Comparison of ENCODE assay signal across 15 mouse cellular contexts in genomic region chr1:111699030-111699732, GRCm38 (mm10).
DNase-seq lines count a peak whose midpoint lies in the region; ATAC-seq and TF ChIP-seq lines count a peak whose summit lies in the region.
"Had no signal": no experiment of that assay in that cellular context is flagged by ENCODE, and none has a peak within 500 bp of the region (broad histone marks: within the 10 kb centered on the region; RNA-seq: fewer than 3 reads in every experiment).

No protein-coding gene starts in this region.

- no peak overlapping the region for H3K4me2 ChIP-seq in forebrain, embryonic 11.5 days (ENCODE audit: low read depth, low read length, severe bottlenecking)
- H3K4me2 ChIP-seq in forebrain, postnatal 0 days (ENCODE audit: low read depth) = no peak overlapping the region
- H3K4me2 ChIP-seq in midbrain, embryonic 12.5 days (replicated peaks) = no peak overlapping the region
- H3K4me2 ChIP-seq in midbrain, embryonic 14.5 days (ENCODE audit: low read length) = no peak overlapping the region
- H3K4me2 ChIP-seq in forebrain, embryonic 15.5 days (replicated peaks) = no peak overlapping the region
- H3K4me2 ChIP-seq: limb, embryonic 13.5 days had no signal

- no peaks in the 10 kb centered on the region for H3K4me1 ChIP-seq in forebrain, embryonic 11.5 days (replicated peaks; ENCODE audit: control insufficient read depth, insufficient read depth, low read length)
- H3K4me1 ChIP-seq in forebrain, postnatal 0 days (ENCODE audit: insufficient read depth) = no peaks in the 10 kb centered on the region
- H3K4me1 ChIP-seq in midbrain, embryonic 12.5 days = 0 out of 2 replicates have a peak, but pooled peaks cover 4% of the 10 kb centered on the region
- H3K4me1 ChIP-seq in midbrain, embryonic 14.5 days (ENCODE audit: control insufficient read depth, insufficient read depth, low read length) = no peaks in the 10 kb centered on the region
- H3K4me1 ChIP-seq in forebrain, embryonic 15.5 days = peaks cover 6% of the 10 kb centered on the region; the same call in 1 of the 2 replicates
- H3K4me1 ChIP-seq: limb, embryonic 13.5 days had no signal

- DNase-seq in forebrain, embryonic 11.5 days (ENCODE audit: low spot score) = no peak
- no peak for DNase-seq in forebrain, postnatal 0 days
- DNase-seq in midbrain, embryonic 14.5 days = no peak
- DNase-seq in retina, embryonic 14.5 days (ENCODE audit: low spot score) = peak; percentile 47
- DNase-seq in liver = no peak
- DNase-seq in kidney, adult 9 months = no peak
- DNase-seq: cerebellum, adult 11 months; gastrocnemius, adult 2 months; heart, adult 11 months; kidney, adult 8-10 months; liver, postnatal 0 days had no signal

- TF ChIP-seq CTCF in forebrain, postnatal 0 days (IDR thresholded peaks at IDR 0.05; ENCODE audit: low read depth) = no peak

- H3K9me3 ChIP-seq in forebrain, embryonic 11.5 days (ENCODE audit: control insufficient read depth, low read length) = no peaks in the 10 kb centered on the region
- no peaks in the 10 kb centered on the region for H3K9me3 ChIP-seq in forebrain, postnatal 0 days (ENCODE audit: low read length)
- no peaks in the 10 kb centered on the region for H3K9me3 ChIP-seq in midbrain, embryonic 12.5 days
- H3K9me3 ChIP-seq in midbrain, embryonic 14.5 days (ENCODE audit: control insufficient read depth, low read length) = no peaks in the 10 kb centered on the region
- no peaks in the 10 kb centered on the region for H3K9me3 ChIP-seq in forebrain, embryonic 15.5 days

- peak; percentile 79 for ATAC-seq in forebrain, embryonic 11.5 days (replicated peaks; ENCODE audit: low FRiP score)
- no peak for ATAC-seq in forebrain, postnatal 0 days
- peak; percentile 44 for ATAC-seq in midbrain, embryonic 12.5 days (ENCODE audit: low FRiP score, low read depth)
- no peak for ATAC-seq in midbrain, embryonic 14.5 days (ENCODE audit: low FRiP score, low TSS enrichment)
- ATAC-seq in forebrain, embryonic 15.5 days (replicated peaks) = peak; percentile 66; the same call in 1 of the 2 replicates
- ATAC-seq: liver, postnatal 0 days had no signal

- H3K9ac ChIP-seq in forebrain, embryonic 11.5 days (ENCODE audit: low read length) = no peak overlapping the region
- no peak overlapping the region for H3K9ac ChIP-seq in forebrain, postnatal 0 days
- no peak overlapping the region for H3K9ac ChIP-seq in midbrain, embryonic 12.5 days (replicated peaks)
- no peak overlapping the region for H3K9ac ChIP-seq in midbrain, embryonic 14.5 days (replicated peaks; ENCODE audit: low read length)
- no peak overlapping the region for H3K9ac ChIP-seq in forebrain, embryonic 15.5 days (replicated peaks)
- H3K9ac ChIP-seq: limb, embryonic 13.5 days; liver, postnatal 0 days had no signal

- no peaks in the 10 kb centered on the region for H3K36me3 ChIP-seq in forebrain, embryonic 11.5 days (ENCODE audit: control insufficient read depth, insufficient read depth, low read length)
- no peaks in the 10 kb centered on the region for H3K36me3 ChIP-seq in forebrain, postnatal 0 days (ENCODE audit: insufficient read depth)
- H3K36me3 ChIP-seq in midbrain, embryonic 12.5 days = no peaks in the 10 kb centered on the region
- H3K36me3 ChIP-seq in midbrain, embryonic 14.5 days (ENCODE audit: control insufficient read depth, insufficient read depth, low read length) = no peaks in the 10 kb centered on the region
- H3K36me3 ChIP-seq in forebrain, embryonic 15.5 days = no peaks in the 10 kb centered on the region
- H3K36me3 ChIP-seq: limb, embryonic 13.5 days had no signal

- no peak overlapping the region for H3K27ac ChIP-seq in forebrain, embryonic 11.5 days (ENCODE audit: low read depth, low read length)
- H3K27ac ChIP-seq in forebrain, postnatal 0 days (ENCODE audit: low read depth, low read length) = no peak overlapping the region
- no peak overlapping the region for H3K27ac ChIP-seq in midbrain, embryonic 12.5 days (replicated peaks)
- no peak overlapping the region for H3K27ac ChIP-seq in midbrain, embryonic 14.5 days (replicated peaks; ENCODE audit: low read depth, low read length)
- H3K27ac ChIP-seq in forebrain, embryonic 15.5 days (replicated peaks) = no peak overlapping the region
- H3K27ac ChIP-seq: gastrocnemius, adult 2 months; limb, embryonic 13.5 days had no signal

- H3K27me3 ChIP-seq in forebrain, embryonic 11.5 days (ENCODE audit: control insufficient read depth, insufficient read depth, low read length) = no peaks in the 10 kb centered on the region
- no peaks in the 10 kb centered on the region for H3K27me3 ChIP-seq in forebrain, postnatal 0 days (ENCODE audit: insufficient read depth, low read length)
- H3K27me3 ChIP-seq in midbrain, embryonic 12.5 days = no peaks in the 10 kb centered on the region
- no peaks in the 10 kb centered on the region for H3K27me3 ChIP-seq in midbrain, embryonic 14.5 days (ENCODE audit: control insufficient read depth, insufficient read depth, low read length)
- no peaks in the 10 kb centered on the region for H3K27me3 ChIP-seq in forebrain, embryonic 15.5 days
- H3K27me3 ChIP-seq: limb, embryonic 13.5 days had no signal

- H3K4me3 ChIP-seq in forebrain, embryonic 11.5 days (ENCODE audit: low read depth, low read length) = no peak overlapping the region
- no peak overlapping the region for H3K4me3 ChIP-seq in forebrain, postnatal 0 days (ENCODE audit: low read depth, low read length)
- H3K4me3 ChIP-seq in midbrain, embryonic 12.5 days = no peak overlapping the region
- no peak overlapping the region for H3K4me3 ChIP-seq in midbrain, embryonic 14.5 days (replicated peaks; ENCODE audit: low read depth, low read length)
- H3K4me3 ChIP-seq in forebrain, embryonic 15.5 days = no peak overlapping the region
- H3K4me3 ChIP-seq: erythroblast, embryonic 14.5 days; gastrocnemius, adult 2 months; limb, embryonic 13.5 days had no signal

Comparison
In these comparisons a context has a peak if more than half of its experiments do, and no peak if none do; other contexts are left out.
1. ATAC-seq: peak in forebrain, embryonic 11.5 days (single experiment), midbrain, embryonic 12.5 days (single experiment) and forebrain, embryonic 15.5 days (single experiment); none in forebrain, postnatal 0 days (single experiment) and midbrain, embryonic 14.5 days (single experiment).